Comparison of ENCODE assay signal across 8 mouse cellular contexts in genomic region chr7:80232489-80233029, GRCm38 (mm10). TPM values are rescaled to one million over a fixed set of nuclear protein-coding genes. Genes with fewer than 3 reads are reported as not detected.
DNase-seq lines count a peak whose midpoint lies in the region; ATAC-seq lines count a peak whose summit lies in the region.

Cib1 (minus strand) TSS chr7:80232813.
Gdpgp1 (plus strand) TSS chr7:80232865.

- peak within 1 kb of the TSS; percentile 62 for H3K27ac ChIP-seq in heart, embryonic 13.5 days (replicated peaks)
- peak within 1 kb of the TSS; percentile 93 for H3K27ac ChIP-seq in liver, embryonic 13.5 days
- H3K27ac ChIP-seq in stomach, embryonic 16.5 days (ENCODE audit: low read length): peak within 1 kb of the TSS; percentile 89

- H3K4me1 ChIP-seq in heart, embryonic 13.5 days: peaks cover 21% of the 10 kb centered on the region
- H3K4me1 ChIP-seq in liver, embryonic 13.5 days (replicated peaks): peaks cover 58% of the 10 kb centered on the region
- H3K4me1 ChIP-seq in stomach, embryonic 16.5 days (ENCODE audit: control insufficient read depth, insufficient read depth, low read length): peaks cover 5% of the 10 kb centered on the region; the same call in 1 of the 2 replicates

- peak within 1 kb of the TSS; percentile 78 for H3K4me3 ChIP-seq in heart, embryonic 13.5 days
- H3K4me3 ChIP-seq in liver, embryonic 13.5 days (replicated peaks): peak within 1 kb of the TSS; percentile 77
- H3K4me3 ChIP-seq in stomach, embryonic 16.5 days (replicated peaks; ENCODE audit: low read length): peak within 1 kb of the TSS; percentile 84

- WGBS in heart, embryonic 13.5 days: under 1% methylated on average over 55 of the region's 56 CpGs
- WGBS in liver, embryonic 13.5 days (ENCODE audit: insufficient replicate concordance): 1% methylated on average over 56 of the region's 56 CpGs
- WGBS in stomach, embryonic 16.5 days: under 1% methylated on average over 48 of the region's 56 CpGs

- DNase-seq in CD4-positive helper T cell, adult 2 months (ENCODE audit: low read depth, low spot score): peak; percentile 99
- DNase-seq in brain, embryonic 18.5 days (ENCODE audit: low read depth, low spot score): peak; percentile 83
- peak; percentile 98 for DNase-seq in kidney, postnatal 10 days
- DNase-seq in liver, embryonic 13.5 days: peak; percentile 98
- DNase-seq in neural tube, embryonic 10.5 days (ENCODE audit: extremely low spot score, low spot score): peak; percentile 97

- H3K27me3 ChIP-seq in heart, embryonic 13.5 days (replicated peaks): no peaks in the 10 kb centered on the region
- no peaks in the 10 kb centered on the region for H3K27me3 ChIP-seq in liver, embryonic 13.5 days
- H3K27me3 ChIP-seq in stomach, embryonic 16.5 days (ENCODE audit: control insufficient read depth, insufficient read depth, low read length): no peaks in the 10 kb centered on the region

- ATAC-seq in erythroid progenitor cell, adult 5-6 weeks (replicated peaks; ENCODE audit: low FRiP score, poor library complexity, severe bottlenecking): peak; percentile 93
- ATAC-seq in heart, embryonic 13.5 days (ENCODE audit: extremely low read depth, insufficient number of reproducible peaks, low FRiP score, low TSS enrichment): peak; percentile 99
- peak; percentile 99 for ATAC-seq in liver, embryonic 13.5 days (ENCODE audit: low read depth)
- ATAC-seq in stomach, embryonic 16.5 days (ENCODE audit: insufficient read depth, low FRiP score): peak; percentile 99

- H3K9me3 ChIP-seq in heart, embryonic 13.5 days: no peaks in the 10 kb centered on the region
- no peaks in the 10 kb centered on the region for H3K9me3 ChIP-seq in liver, embryonic 13.5 days (replicated peaks)
- H3K9me3 ChIP-seq in stomach, embryonic 16.5 days (replicated peaks; ENCODE audit: control insufficient read depth, low read length): no peaks in the 10 kb centered on the region

- peak within 1 kb of the TSS; percentile 93 for H3K4me2 ChIP-seq in heart, embryonic 13.5 days
- peak within 1 kb of the TSS; percentile 96 for H3K4me2 ChIP-seq in liver, embryonic 13.5 days
- H3K4me2 ChIP-seq in stomach, embryonic 16.5 days (ENCODE audit: low read depth, low read length): peak within 1 kb of the TSS; percentile 65

- peaks cover 12% of the 10 kb centered on the region for H3K36me3 ChIP-seq in heart, embryonic 13.5 days
- peaks cover 13% of the 10 kb centered on the region for H3K36me3 ChIP-seq in liver, embryonic 13.5 days
- H3K36me3 ChIP-seq in stomach, embryonic 16.5 days (ENCODE audit: control insufficient read depth, insufficient read depth, low read length): no peaks in the 10 kb centered on the region

- H3K9ac ChIP-seq in heart, embryonic 13.5 days: peak within 1 kb of the TSS; percentile 83
- H3K9ac ChIP-seq in liver, embryonic 13.5 days: peak within 1 kb of the TSS; percentile 90
- peak within 1 kb of the TSS; percentile 78 for H3K9ac ChIP-seq in stomach, embryonic 16.5 days (ENCODE audit: low read length)

RNA-seq across cellular contexts. Expression of gene Cib1, which starts in this region (rescaled TPM):
- 69.2 and 73.8 TPM in 2 replicates for total RNA-seq in erythroid progenitor cell, adult 5-6 weeks (2015; ENCODE audit: low replicate concordance)
- 70.2 and 70.4 TPM in 2 replicates for total RNA-seq in erythroid progenitor cell, adult 5-6 weeks (2017; ENCODE audit: low replicate concordance)
- 54.2 and 57.9 TPM in 2 replicates for polyA plus RNA-seq in heart, embryonic 13.5 days (2015; fragmentation: Nextera tagmentation; extraction: Ambion mirVana)
- 91.0 and 102 TPM in 2 replicates for polyA plus RNA-seq in liver, embryonic 13.5 days (2015; fragmentation: Nextera tagmentation; extraction: Ambion mirVana)
- polyA plus RNA-seq in stomach, embryonic 16.5 days (2015; fragmentation: Nextera tagmentation; extraction: Ambion mirVana): 141 and 167 TPM in 2 replicates

RNA-seq across cellular contexts. Expression of gene Gdpgp1, which starts in this region (rescaled TPM):
- 1.3 and 5.4 TPM in 2 replicates for total RNA-seq in erythroid progenitor cell, adult 5-6 weeks (2015; ENCODE audit: low replicate concordance)
- total RNA-seq in erythroid progenitor cell, adult 5-6 weeks (2017; ENCODE audit: low replicate concordance): 0.08 and 0.64 TPM in 2 replicates
- polyA plus RNA-seq in heart, embryonic 13.5 days (2015; fragmentation: Nextera tagmentation; extraction: Ambion mirVana): 3.3 and 3.7 TPM in 2 replicates
- polyA plus RNA-seq in liver, embryonic 13.5 days (2015; fragmentation: Nextera tagmentation; extraction: Ambion mirVana): 2.4 and 3.0 TPM in 2 replicates
- 4.0 and 4.7 TPM in 2 replicates for polyA plus RNA-seq in stomach, embryonic 16.5 days (2015; fragmentation: Nextera tagmentation; extraction: Ambion mirVana)

Comparison
In these comparisons a context has a peak if more than half of its experiments do, and no peak if none do; other contexts are left out.
1. Peak in every context shown above with its lines: DNase-seq, ATAC-seq, H3K4me3 ChIP-seq and H3K27ac ChIP-seq.